Mouse (Mus musculus): Measurements from ENCODE around the gene Gm11127.
"Not testable (repeated sequence)": the region's sequence is repeated elsewhere in the genome, so short reads cannot be mapped to it uniquely, and the experiment has no call there.

Gene Gm11127

GRCm38 (mm10) chr17:36058362-36058761, at the start of gene Gm11127:
Gene Gm11127, minus strand, starts transcription at chr17:36058371.
- not testable (repeated sequence) for DNase-seq

GRCm38 (mm10) chr17:36102091-36102490, 43.9 kb upstream of the Gm11127 start:
- DNase-seq = not testable (repeated sequence)

- not testable (repeated sequence) for DNase-seq
These were observed 41.4 kb upstream of the Gm11127 start for GRCm38 (mm10) chr17:36099603-36100002.

- no peak for DNase-seq
These were observed 35.8 kb upstream of the Gm11127 start for GRCm38 (mm10) chr17:36093936-36094335.

- DNase-seq = not testable (repeated sequence)
These were observed 34.3 kb upstream of the Gm11127 start for GRCm38 (mm10) chr17:36092520-36092919.

- DNase-seq = not testable (repeated sequence)
These were observed 33.8 kb upstream of the Gm11127 start for GRCm38 (mm10) chr17:36091933-36092332.

- DNase-seq = not testable (repeated sequence)
These were observed 27.8 kb upstream of the Gm11127 start for GRCm38 (mm10) chr17:36085976-36086375.

- no peak for DNase-seq
These were observed 25.8 kb upstream of the Gm11127 start for GRCm38 (mm10) chr17:36083870-36084451.

GRCm38 (mm10) chr17:36083266-36083869, 25.2 kb upstream of the Gm11127 start:
- DNase-seq = peak; percentile 40

GRCm38 (mm10) chr17:36082519-36083232, 24.5 kb upstream of the Gm11127 start:
- DNase-seq = not testable (repeated sequence)

GRCm38 (mm10) chr17:36081901-36082300, 23.7 kb upstream of the Gm11127 start:
- not testable (repeated sequence) for DNase-seq

GRCm38 (mm10) chr17:36060829-36061228, 2.7 kb upstream of the Gm11127 start:
- DNase-seq = peak; percentile 94

- not testable (repeated sequence) for DNase-seq
These were observed 244 bp downstream of the Gm11127 start for GRCm38 (mm10) chr17:36057927-36058326.

GRCm38 (mm10) chr17:36043286-36043685, 14.9 kb downstream of the Gm11127 start:
- DNase-seq = no peak

- DNase-seq = peak; percentile 96
These were observed 15.5 kb downstream of the Gm11127 start, which contains the start of the genes H2-T22 and Gm6034 for GRCm38 (mm10) chr17:36042610-36043169. Gene H2-T22, minus strand, starts transcription at chr17:36042747. Gene Gm6034, plus strand, starts transcription at chr17:36042961.

GRCm38 (mm10) chr17:36042055-36042454, 16.1 kb downstream of the Gm11127 start:
- DNase-seq = not testable (repeated sequence)

GRCm38 (mm10) chr17:36040604-36041003, 17.6 kb downstream of the Gm11127 start:
- not testable (repeated sequence) for DNase-seq

- DNase-seq = not testable (repeated sequence)
These were observed 22.0 kb downstream of the Gm11127 start for GRCm38 (mm10) chr17:36036126-36036525.

- DNase-seq = peak; percentile 79
These were observed 23.0 kb downstream of the Gm11127 start for GRCm38 (mm10) chr17:36035010-36035638.

GRCm38 (mm10) chr17:36034524-36034923, 23.6 kb downstream of the Gm11127 start:
- not testable (repeated sequence) for DNase-seq

GRCm38 (mm10) chr17:36032351-36032875, 25.8 kb downstream of the Gm11127 start, which contains the start of gene H2-T23:
Gene H2-T23, minus strand, starts transcription at chr17:36032855.
- peak; percentile 86 for DNase-seq

- DNase-seq = peak; percentile 89
These were observed 26.4 kb downstream of the Gm11127 start for GRCm38 (mm10) chr17:36031583-36032331.

Measured in lung, postnatal 36 days (tissue).